Mouse (Mus musculus) ovary, postnatal 14 days (tissue): ENCODE data around the gene Cplane1.
"Not testable (repeated sequence)": the region's sequence is repeated elsewhere in the genome, so short reads cannot be mapped to it uniquely, and the experiment has no call there.

Source experiments
- DNase-seq: peaks from one replicate; pipeline ENCODE4 v3.0.0; 2022; ENCODE audit warnings: low spot score

Cplane1 gene

GRCm38 (mm10) chr15:8168591-8169265 lies at the start of gene Cplane1:
Gene Cplane1, plus strand, starts transcription at chr15:8169106.
- DNase-seq: peak; percentile 94

GRCm38 (mm10) chr15:8129281-8129680 lies 39.6 kb upstream of the Cplane1 start:
- no peak for DNase-seq

- no peak for DNase-seq
Observed at GRCm38 (mm10) chr15:8131268-8131667, 37.6 kb upstream of the Cplane1 start.

GRCm38 (mm10) chr15:8131761-8132160 lies 37.1 kb upstream of the Cplane1 start:
- no peak for DNase-seq

- no peak for DNase-seq
Observed at GRCm38 (mm10) chr15:8135606-8136005, 33.3 kb upstream of the Cplane1 start.

- DNase-seq: no peak
Observed at GRCm38 (mm10) chr15:8161841-8162240, 7.1 kb upstream of the Cplane1 start.

GRCm38 (mm10) chr15:8169266-8169746 lies 400 bp downstream of the Cplane1 start:
- DNase-seq: no peak

GRCm38 (mm10) chr15:8189563-8189962 lies 20.7 kb downstream of the Cplane1 start:
- DNase-seq: no peak

GRCm38 (mm10) chr15:8190435-8190834 lies 21.5 kb downstream of the Cplane1 start:
- DNase-seq: no peak

- no peak for DNase-seq
Observed at GRCm38 (mm10) chr15:8200317-8200716, 31.4 kb downstream of the Cplane1 start.

- DNase-seq: no peak
Observed at GRCm38 (mm10) chr15:8208362-8208761, 39.5 kb downstream of the Cplane1 start.

GRCm38 (mm10) chr15:8214811-8215210 lies 45.9 kb downstream of the Cplane1 start:
- DNase-seq: no peak

- not testable (repeated sequence) for DNase-seq
Observed at GRCm38 (mm10) chr15:8234167-8234566, 65.3 kb downstream of the Cplane1 start.

- no peak for DNase-seq
Observed at GRCm38 (mm10) chr15:8265946-8266345, 97.0 kb downstream of the Cplane1 start.

- DNase-seq: no peak
Observed at GRCm38 (mm10) chr15:8267211-8267610, 98.3 kb downstream of the Cplane1 start.

- DNase-seq: no peak
Observed at GRCm38 (mm10) chr15:8268231-8268630, 99.3 kb downstream of the Cplane1 start.

GRCm38 (mm10) chr15:8271952-8272351 lies 103.0 kb downstream of the Cplane1 start:
- no peak for DNase-seq

- not testable (repeated sequence) for DNase-seq
Observed at GRCm38 (mm10) chr15:8277916-8278315, 109.0 kb downstream of the Cplane1 start.

- DNase-seq: peak; percentile 23
Observed at GRCm38 (mm10) chr15:8279320-8279779, 110.4 kb downstream of the Cplane1 start.

- DNase-seq: peak; percentile 42
Observed at GRCm38 (mm10) chr15:8279929-8280610, 111.2 kb downstream of the Cplane1 start.

- DNase-seq: no peak
Observed at GRCm38 (mm10) chr15:8281701-8282100, 112.8 kb downstream of the Cplane1 start.

- no peak for DNase-seq
Observed at GRCm38 (mm10) chr15:8282155-8282554, 113.2 kb downstream of the Cplane1 start.

- DNase-seq: no peak
Observed at GRCm38 (mm10) chr15:8291251-8291650, 122.3 kb downstream of the Cplane1 start.
